Mouse (Mus musculus) erythroid progenitor cell, adult 5-6 weeks (primary cell): Measurements from ENCODE around the gene 4931409K22Rik. TPM values are rescaled to one million over a fixed set of nuclear protein-coding genes. Genes with fewer than 3 reads are reported as not detected.

Source experiments
- ATAC-seq: replicated peaks from 2 replicates; pipeline ENCODE4 v1.8.0; 2016; ENCODE audit warnings: moderate number of reproducible peaks, mild to moderate bottlenecking, moderate TSS enrichment, inconsistent platforms; ENCODE audit not compliant: poor library complexity, low FRiP score, severe bottlenecking
- total RNA-seq, 2 experiments: library from RNA; stranded (forward) in 1 of 2; stranded (reverse) in 1 of 2; fragments of 150-400 nt in 1 of 2; fragments of 186-747, 209-891 nt in 1 of 2; gene quantifications; 2 replicates each; pipeline versions ENCODE4 v1.2.3 to v1.2.4; 2015 to 2017; ENCODE audit warnings: low replicate concordance in 2 of 2

Gene 4931409K22Rik
- total RNA-seq (2015; ENCODE audit: low replicate concordance) = not detected in 2 replicates
- not detected in 2 replicates for total RNA-seq (2017; ENCODE audit: low replicate concordance)

DNA sequence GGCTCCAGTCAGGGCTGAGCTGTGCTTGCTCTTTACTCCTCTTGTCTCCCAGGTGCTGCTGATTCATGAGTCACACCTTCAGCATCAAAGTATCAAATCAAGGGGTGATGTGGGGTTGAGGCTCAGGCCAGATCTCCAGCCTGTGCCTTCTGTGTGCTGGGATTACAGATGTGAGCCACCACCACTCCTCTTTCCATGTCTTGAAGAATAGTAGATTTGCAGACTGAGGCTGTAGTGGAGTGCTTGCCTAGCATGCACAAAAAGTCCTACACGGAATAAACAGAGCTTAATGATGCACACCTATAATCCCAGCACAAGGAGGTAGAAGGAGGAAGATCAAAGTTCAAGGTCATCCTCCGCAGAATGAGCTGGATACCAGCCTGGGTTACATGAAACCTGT lies at the start of gene 4931409K22Rik:
4931409K22Rik (minus strand) TSS at position 101 of the 400 bp plus-strand sequence.
- ATAC-seq = no peak

DNA sequence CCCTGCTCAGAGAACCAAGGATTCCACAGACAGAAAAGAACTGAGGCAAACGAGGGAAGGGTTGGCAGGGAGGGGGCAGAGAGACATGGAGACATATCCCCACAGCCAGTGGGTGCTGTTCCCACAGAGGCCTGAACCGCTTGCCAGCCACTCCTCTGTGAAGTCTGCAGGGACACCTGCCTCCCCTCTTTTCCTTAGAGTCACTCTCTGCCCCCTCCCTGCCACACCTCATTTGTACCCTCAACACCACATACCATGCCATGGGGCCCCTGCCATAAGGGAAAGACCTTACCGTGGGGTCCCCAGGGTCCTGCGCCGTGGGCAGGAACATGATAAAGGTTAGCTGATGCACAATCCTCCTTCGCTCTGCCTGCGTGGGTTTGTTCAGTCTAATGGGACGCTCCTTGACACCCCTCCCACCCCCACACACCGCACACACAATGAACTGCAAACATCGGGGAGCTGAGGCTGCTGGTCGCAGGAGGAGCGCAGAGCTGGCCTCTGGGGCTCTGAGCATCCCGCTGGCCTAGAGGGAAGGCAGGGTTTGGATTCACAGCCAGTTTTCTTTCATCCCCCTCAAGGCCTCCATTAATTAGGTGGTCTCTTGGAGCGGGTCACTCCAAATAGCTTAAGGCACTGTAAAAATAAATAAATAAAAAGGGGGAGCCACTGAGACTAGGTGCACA lies 49.5 kb upstream of the 4931409K22Rik start:
- no peak for ATAC-seq

DNA sequence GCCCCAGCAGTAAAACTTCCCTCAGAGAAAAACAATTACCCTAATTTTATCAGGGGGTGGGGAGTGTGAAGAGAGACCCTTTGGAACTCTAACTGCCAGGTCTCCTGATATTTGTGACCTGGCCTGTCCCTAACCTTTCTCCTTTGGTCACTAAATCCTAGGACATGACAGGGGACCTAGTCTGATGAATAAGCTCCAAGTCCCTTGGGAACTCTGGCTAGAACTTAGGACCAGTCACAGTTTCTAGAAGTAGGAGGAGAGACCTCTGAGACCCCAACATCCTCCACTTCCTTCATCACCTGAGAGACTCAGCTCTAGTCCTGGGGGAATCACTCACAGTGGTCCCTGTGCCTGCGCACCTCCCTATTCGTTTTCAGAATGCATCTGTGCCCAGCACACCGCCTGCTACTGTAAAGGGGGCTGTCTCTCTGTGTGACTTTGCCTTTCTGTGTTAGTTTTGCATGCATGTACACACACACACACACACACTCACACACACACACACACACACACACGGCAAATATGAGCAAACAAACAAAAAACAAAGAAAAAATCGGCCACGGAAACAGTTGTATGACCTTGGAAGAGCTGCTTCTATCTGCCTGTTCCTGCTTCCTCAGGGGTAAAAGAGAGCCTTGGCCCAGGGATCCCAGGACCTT lies 48.8 kb upstream of the 4931409K22Rik start:
- ATAC-seq = no peak

DNA sequence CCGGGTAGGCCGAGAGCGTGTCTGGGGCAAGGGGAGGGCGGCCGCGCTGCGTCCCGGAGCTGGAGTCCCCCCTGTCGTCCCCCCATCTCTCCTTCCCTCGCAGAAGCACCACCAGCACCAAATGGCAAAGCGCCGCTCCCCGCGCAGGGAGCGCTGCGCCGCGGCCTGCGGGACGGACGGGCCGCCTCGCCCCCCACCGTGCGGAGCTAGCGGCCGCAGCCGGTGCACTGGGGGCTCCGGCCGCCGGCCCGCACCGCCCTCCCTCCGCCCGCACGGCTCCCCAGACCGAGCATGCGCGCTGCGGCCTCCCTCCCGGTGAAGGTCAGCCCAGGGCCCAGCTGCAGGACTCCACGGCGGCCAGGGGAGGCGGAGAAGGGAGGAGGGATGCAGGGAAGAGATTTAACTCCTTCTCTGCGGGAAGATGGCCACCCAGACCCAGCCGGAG lies 48.1 kb upstream of the 4931409K22Rik start:
- no peak for ATAC-seq

DNA sequence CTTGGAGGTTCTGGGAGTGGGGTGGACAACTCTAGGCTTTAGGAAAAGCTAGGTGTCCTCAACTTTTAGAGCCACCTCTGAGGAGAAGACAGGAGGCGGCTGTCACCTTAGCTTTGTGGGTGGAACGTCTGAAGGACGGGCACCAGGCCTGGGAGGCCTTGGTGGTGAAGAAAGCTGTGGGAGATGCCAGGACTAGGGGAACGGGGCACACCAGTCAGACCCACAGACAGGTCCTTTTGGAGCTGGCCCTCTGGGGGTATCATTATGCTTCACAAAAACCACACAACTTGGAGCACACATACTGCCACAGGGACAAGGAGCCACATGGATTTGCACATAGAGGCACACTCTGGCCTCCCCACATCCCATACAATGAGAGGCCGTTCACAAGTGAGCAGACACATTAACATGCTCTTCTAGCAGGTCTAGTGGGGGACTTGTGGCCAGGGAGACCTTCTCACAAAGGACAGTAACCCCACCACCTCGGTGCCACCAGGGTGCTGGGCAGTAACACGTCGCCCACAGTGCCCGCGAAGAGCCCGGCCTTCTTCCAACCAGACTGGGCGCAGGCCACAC lies 47.6 kb upstream of the 4931409K22Rik start:
- no peak for ATAC-seq

DNA sequence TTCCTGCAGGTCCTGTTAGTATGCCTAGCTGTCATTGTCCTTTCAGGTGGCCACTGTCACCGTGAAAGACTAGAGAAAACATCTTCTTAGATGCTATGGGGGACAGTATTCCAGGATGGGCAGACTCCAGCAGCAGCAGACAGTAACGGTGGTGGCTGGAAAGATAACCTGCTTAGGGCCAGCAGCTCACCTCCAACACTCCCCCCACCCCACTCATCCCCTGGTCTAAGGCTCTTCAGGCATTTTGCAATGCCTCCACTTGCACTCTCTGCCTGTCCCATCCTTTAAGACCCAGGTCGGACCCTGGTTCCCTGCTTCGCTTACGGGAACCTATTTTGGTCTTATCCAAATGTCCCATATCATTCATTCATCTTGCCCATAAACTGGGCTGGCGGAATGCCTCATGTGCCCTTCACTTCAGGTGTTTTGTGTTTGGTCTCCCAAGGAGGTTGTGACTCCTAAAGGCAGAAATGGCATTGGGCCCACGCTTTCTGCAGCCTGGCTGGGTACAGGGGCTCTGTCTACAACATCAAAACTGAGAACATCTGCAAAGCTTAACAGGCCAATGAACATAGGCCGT lies 46.9 kb upstream of the 4931409K22Rik start:
- ATAC-seq = no peak

DNA sequence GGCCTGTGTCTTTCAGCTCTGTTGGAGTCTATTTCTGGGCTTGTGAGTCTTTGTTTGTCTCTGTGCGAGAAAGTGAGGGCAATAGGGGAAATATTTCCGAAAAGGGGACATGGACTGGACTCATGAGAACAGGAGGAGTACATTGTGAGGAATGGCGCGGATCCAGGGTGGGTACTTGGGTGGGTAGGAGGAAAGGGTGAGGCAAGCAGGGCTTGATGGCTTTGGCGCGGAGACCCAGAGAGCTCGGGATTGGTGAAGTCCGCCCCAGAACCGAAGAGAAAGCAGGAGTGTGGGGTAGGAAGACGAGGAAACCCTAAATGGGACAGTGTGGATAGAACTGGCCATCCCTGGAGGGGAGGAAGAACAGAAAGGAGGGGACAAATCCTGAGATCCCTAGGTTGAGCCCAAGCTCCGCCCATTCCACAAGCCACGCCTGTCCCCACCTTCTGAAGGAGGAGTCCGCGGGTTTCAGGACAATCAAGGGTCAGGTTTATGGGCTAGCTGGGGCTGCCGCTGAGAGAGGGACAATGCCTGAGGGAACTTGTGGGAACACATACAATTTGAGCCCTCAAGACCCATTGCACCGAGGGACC lies 46.2 kb upstream of the 4931409K22Rik start:
- no peak for ATAC-seq

DNA sequence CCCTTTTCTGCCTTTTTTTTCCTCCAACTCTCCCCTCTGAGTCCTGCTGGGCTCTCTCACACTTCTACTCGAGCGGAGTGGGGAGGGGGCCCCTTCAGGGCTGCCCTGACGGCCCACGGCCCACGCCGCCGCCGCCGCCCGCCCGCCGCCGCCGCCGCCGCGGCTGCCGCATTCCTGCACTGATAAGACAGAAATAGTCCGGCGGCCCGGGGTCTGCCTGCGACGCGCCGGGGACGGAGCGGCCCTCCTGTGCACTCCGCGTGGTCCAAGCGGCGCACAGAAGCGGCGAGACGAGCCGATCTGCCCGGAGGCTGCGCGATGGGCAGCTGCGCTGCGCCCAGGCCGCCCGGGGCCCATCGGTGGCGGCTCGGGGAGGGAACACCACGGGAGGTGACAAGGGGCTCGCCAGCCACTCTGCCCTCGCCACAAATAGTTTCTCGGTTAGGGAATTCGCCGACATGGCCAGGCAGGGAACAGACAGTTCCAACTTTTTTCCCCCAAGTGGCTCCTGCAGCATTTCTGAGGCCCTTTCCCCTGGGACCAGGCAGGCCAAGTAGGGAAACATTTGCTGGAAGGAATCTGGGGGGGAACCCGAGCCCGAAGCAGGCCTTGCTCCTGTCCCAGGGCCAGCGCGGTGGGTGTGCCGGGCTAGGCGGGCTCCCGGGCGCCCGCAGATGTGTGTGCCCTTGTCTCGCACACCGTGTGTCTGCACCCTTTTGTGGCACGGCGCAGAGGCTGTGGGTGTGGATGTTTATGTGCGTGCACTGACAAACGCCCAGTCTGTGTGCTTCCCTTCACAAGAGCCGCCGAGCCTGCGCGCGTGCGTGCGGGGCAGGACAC lies 45.5 kb upstream of the 4931409K22Rik start:
- no peak for ATAC-seq

DNA sequence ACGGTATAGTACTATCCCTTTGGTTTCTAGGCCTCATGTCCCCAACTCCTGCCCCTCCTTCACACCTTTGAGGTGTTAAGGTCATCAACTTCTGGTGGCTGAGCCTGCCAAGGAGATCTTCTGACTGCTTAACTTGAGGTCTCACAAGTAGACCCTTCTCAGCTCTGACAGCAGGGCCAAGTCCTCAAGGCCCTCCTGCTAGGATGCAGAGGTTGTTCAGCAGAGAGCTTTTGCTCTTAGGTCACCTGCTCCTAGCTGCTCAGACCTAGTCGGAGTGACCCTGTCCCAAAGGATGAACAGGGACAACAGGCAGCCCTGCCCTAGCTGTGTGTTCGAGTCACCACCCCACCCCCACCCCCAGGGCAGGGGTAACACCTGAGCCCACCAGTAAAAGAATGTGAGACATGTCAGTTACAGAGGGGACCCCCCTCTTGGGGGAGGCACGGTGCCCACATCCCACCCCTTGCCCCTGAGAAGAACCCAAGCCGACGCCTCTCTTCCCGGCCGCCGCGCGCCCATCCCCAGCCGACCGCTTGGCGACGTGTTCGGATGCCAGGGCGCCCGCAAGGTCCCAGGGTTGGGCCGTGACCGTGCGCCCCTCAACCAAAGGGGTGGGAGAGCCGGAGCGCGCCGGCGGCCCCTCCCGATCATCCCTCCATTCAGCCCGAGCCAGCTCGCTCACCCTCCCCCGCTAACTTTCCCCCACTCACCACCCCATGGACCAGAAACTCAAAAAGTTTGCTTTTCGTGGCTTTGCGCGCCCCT lies 44.6 kb upstream of the 4931409K22Rik start:
- ATAC-seq = no peak

DNA sequence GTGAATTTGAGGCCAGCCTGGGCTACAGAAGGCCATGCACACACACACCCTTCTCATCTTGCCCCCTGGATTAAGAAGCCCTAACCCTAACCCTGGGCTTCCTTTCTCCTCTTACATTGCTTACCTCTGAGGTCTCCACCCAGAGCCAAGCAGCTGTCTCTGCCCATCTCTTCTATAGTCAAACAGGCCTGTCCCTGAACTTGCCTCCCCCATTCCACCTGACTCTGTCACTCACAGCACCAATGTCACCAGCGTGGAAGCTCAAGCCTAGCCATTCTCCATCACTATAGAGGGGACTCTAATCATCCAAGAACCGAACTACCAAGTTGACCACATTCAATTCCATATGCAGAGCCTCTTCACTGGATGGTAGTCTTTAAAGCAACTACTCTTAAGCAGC lies 43.6 kb upstream of the 4931409K22Rik start:
- no peak for ATAC-seq

DNA sequence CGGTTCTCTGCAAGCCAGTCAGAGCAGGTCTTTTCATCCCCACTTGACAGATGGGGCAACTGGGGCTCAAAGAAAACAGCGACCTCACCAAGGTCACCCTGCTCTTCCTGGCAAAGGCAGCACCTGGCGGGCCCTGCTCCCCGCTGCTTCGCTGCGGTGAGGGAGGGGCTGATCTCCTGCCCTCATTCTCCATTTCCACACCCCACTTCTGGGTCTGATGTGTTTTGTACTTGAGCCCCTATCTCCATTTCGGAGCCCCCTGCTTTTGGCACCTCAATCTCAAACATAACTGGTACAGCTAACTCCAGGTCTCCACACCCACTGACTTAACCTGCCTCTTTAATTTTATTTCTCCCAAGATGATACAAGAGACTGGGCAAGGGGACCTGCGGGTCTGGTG lies 42.5 kb upstream of the 4931409K22Rik start:
- ATAC-seq = no peak

DNA sequence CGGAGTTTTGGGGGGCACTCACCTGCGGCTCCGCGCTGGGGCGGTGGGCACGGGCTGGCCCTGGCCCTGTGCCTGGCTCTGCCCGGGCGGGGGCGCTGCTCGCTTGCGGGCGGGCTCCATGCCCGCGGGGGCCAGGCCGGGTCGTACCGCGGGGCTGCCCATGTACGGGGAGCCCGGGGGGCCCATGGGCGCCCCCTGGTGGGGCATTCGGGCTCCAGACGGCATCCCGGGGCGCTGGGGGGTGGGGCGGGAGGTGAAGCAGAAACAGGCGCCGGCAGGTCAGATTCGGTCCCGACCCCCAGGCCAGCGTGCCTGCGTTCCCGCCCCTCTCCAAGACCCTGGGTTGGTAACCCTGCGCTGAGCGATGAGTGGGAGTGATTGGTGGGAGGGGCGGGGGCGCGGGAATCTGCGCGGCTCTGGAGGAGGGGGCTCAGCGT lies 42.0 kb upstream of the 4931409K22Rik start:
- no peak for ATAC-seq

DNA sequence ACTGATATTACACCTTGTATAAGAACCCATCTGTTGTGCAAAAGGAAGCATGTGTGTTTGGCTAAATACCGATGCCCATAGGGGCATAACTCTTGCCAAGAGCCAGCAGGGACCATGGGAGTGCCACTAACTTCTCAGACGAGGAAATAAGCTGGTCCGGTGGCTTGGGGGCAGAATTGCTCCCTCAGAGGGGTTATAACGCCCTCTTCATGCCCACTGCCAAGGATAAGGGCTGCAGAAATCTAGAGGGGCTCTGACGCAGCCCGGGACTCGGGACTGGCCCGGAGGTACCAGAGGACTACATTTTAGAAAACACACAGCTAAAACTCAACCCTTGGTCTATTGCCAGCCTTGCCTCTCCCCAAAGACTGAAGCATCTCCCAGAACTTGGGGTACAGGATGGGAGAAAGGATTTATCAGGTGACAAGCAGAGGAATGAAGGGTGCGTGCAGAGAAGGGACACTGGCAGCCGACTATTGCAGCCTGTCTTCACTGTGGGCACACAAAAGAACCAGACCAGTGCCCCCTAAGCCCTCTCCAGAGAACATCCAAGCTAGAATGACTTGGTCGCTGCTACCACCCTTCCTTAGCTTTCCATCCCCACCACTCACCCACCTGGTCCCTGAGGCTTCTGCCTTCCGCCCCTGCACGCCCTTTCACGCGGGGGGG lies 41.4 kb upstream of the 4931409K22Rik start:
- ATAC-seq = no peak

DNA sequence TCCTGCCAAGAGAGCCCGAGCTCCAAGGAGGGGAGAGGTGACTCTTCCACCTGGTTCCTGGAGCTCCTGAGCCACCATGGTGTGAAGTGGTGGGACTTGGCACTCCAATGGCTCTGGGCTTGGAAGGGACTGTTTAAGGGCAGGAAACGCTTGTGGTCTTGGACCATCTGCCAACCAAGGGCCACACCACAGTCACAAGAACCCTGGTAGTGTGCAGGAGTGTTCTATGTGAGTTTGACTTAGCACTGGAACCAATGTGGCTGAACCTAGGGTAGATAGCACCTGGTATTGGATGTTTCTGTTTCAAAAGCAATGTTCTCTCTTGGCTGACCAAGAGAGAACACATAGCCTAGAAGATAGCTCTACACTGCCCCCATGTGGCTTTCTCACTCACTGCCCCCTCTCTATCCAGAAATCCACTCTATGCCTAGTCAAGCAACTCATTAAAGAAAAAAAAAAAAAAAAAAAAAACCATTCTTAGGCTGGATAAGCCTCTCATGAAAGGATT lies 40.7 kb upstream of the 4931409K22Rik start:
- ATAC-seq = peak; percentile 73; the same call in 1 of the 2 replicates

DNA sequence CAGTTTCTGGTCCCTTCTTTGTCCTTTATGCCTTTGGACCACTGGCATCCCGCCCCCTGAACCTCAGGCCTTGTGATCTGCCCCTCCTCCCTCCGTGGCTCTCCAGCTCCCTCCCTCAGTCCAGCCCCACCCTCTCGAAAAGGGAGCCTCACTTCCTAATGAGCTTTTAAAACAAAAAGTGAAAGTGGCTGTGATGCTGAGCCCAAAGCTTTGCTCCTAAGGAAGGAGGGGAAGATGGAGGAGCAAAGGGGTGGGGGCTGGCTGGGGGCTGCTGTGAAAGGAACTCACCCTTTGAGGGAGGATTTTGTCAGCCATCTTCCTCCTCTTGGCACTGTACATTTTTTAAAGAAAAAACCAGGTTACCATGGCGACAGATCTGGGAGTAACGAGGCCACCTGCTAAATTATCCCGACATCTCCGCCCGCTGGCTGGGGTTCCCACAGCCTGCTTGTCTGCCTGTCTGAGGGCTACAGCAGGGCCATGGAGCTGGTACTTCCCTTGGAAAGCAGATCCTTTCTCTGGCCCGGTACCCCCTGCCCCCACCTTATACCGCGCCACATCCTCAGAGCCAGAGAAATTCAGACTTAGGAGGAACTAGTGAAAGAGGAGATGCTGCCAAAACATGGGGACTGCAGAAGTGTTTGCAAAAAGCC lies 40.0 kb upstream of the 4931409K22Rik start:
- ATAC-seq = no peak

DNA sequence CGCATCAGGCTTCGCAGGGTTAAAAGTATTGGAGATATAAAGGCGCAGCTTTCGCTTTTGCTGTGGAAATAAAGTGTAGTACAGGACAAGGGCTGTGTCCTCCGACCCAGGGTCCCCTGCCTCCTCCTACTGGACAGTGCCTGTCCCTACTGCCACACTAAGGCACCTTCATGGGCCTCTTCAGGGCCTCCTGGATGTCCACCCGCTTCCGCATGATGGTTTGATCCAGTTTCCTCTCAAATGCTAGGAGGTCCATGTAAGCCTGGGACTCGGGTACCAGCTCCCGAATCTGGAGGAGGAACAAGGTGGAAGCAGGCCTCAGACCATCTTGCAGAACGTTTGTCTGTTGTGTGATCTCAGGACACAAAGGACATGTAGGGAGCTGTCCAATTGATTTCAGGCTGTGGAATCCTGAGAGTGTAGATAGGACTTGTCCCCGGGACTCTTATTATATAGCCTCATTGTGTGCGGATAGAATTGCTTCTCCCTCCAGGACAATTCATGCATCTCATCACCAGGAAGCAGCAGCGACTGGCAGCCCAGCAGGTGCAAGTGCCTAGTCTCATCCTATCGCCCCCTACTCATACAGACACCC lies 39.3 kb upstream of the 4931409K22Rik start:
- no peak for ATAC-seq

DNA sequence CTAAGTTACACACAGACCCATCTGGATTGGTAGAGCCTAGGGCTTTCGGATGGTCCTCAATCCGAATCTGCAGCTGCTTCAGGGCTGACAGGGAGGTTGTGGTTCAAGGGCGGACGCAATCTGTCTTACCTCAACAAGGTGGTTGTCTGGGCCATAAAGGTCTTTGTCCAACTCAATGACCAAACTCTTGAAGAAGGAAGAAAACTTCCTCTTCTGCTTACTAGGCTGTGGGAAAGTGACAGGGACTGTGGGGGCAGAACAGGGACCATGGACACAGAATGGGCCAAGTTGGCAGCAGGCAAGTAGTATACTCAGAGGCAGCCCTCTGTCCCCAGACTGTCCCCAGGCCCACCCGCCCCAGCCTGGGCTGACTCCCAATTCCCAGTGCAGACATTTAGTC lies 38.7 kb upstream of the 4931409K22Rik start:
- ATAC-seq = no peak
